Mouse (Mus musculus) small intestine, adult 2 months (tissue): ENCODE results near the gene Wdr4.

Source experiments
- CTCF ChIP-seq: fragments of 200-500 bp; IDR thresholded peaks from 2 replicates; pipeline ENCODE4 v1.5.1; 2012; ENCODE audit warnings: low read depth, mild to moderate bottlenecking, control low read depth, inconsistent platforms, low read length, moderate library complexity, mixed read lengths; ENCODE audit not compliant: insufficient replicate concordance, insufficient read length; ENCODE audit errors: extremely low read depth
- POLR2A ChIP-seq: fragments of 200-500 bp; IDR thresholded peaks from 2 replicates; pipeline ENCODE4 v1.6.1; 2012; ENCODE audit warnings: low read depth, mild to moderate bottlenecking, control low read depth, inconsistent platforms, low read length, moderate library complexity

DNA sequence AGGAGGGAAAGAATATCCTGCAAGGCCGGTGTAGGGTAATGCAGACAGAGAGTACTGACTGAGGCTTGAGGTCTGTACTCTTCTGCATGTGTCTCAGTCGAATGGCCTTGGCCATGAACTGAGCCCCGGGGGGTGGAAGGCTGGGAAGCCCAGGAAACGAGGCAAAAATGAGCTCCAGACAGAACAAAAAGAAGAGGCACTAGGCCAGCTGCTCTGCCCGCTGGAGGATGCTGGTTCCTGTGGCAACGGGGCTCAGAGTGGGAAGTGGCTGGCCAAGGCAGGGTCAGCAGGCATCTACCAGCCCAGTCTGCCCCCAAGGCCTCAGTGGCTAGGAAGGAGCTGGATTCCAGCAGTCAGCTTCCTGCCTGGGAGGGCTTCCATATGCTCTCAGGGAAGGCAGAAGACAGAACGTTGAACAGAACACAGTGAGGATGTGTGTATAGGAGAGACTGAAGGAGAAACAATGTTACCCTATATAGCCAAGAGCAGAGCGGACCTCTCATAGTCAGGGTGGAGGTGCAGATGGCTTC is 68.5 kb downstream of the Wdr4 start:
- no peak for TF ChIP-seq CTCF
- TF ChIP-seq POLR2A, result no peak
